Mouse (Mus musculus): Measurements from ENCODE around the gene Ap1s2. TPM values are rescaled to one million over a fixed set of nuclear protein-coding genes. Genes with fewer than 3 reads are reported as not detected.
A peak's percentile ranks its signal among the peaks of the same experiment; 100 is the strongest.

Gene Ap1s2
- 10 to 100 TPM; 39.9 to 41.8 TPM for total RNA-seq (2021)
- long read RNA-seq, experiment 1, partial matches to known transcripts, result 0 of 19 reads
- long read RNA-seq, experiment 1, other reads (novel, unspliced or antisense), result 15 of 19 reads
- long read RNA-seq, experiment 2, transcript Ap1s2-201 (5 exons, 1,785 nt), result major isoform, 5 of 48 reads
- long read RNA-seq, experiment 2, partial matches to known transcripts, result 1 of 48 reads
- long read RNA-seq, experiment 2, other reads (novel, unspliced or antisense), result 41 of 48 reads

- peak; percentile 89 to 95 for DNase-seq (ENCODE audit: low spot score in 2 of 2)
Measured at GRCm38 (mm10) chrX:163908337-163909250, at the start of gene Ap1s2. Ap1s2 (plus strand) TSS chrX:163909017.

GRCm38 (mm10) chrX:163867711-163868379, 41.0 kb upstream of the Ap1s2 start:
- DNase-seq (ENCODE audit: low spot score in 2 of 2), result no peak

DNA sequence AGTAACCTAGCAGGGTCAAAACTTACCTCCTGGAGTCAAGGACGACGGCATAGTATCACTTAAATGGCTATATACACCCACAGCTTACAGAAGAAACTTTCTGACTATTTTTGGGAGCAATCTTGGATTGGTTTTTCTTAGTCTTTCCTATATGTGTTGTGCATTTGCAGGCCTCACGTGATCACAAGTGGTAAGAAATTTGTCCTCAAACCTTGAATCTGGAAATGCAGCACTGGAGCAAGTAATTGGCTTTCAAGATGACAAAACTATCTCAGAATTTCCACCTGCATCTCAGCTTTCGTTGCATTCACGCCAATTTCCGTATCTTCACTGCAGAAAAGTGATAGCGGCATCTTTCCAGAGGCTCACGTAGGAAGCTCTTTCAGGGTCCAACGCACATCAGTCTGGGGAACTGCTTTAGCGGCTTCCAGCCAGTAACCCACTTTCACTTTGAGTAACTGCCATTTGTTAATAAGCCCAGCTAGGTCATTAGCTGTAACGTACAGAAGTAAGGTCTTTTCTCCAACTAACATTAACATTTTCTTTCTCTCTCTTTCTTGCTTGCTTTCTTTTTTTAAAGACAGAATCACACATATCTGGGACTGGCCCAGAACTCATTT, 40.0 kb upstream of the Ap1s2 start:
- DNase-seq (ENCODE audit: low spot score in 2 of 2), result no peak

DNA sequence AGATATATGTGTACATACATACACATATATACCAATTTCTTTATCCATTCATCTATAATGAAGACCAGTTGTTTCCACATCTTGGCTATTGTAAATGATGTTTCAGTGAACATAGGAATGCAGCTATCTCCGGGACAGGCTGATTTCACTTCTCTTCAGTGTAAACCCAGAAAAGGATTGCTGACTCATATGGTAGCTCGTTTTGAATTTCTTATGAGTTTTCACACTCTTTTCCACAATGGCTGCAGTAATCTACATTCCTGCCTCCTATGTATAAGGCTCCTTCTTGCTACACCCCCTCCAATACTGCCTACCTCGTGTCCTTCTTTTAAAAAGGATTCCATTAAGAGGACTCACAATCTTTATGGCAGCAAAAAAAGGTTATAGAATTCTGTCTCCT, 32.9 kb upstream of the Ap1s2 start:
- no peak for DNase-seq (ENCODE audit: low spot score in 2 of 2)

DNA sequence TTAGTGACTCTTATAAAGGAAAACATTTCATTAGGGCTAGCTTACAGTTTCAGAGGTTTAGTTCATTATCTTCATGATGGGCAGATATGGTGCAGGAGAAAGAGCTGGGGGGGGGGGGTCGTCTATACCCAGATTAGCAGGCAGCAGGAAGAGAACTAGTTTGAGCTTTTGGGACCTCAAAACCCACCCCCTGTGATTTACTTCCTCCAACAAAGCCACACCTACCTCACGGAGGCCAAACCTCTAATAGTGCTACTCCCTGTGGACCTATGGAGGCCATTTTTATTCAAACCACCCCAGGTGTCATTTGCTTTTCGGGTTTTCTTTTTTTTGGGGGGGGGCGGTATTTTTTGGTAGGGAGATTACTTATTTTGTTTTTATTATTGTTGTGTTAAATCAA, 32.2 kb upstream of the Ap1s2 start:
- no peak for DNase-seq (ENCODE audit: low spot score in 2 of 2)

- DNase-seq (ENCODE audit: low spot score in 2 of 2), result no peak
Measured at GRCm38 (mm10) chrX:163879039-163879438, 29.8 kb upstream of the Ap1s2 start.

GRCm38 (mm10) chrX:163879461-163879860, 29.4 kb upstream of the Ap1s2 start:
- peak in 1 of 2 experiments; percentile 2 for DNase-seq (ENCODE audit: low spot score in 2 of 2)

DNA sequence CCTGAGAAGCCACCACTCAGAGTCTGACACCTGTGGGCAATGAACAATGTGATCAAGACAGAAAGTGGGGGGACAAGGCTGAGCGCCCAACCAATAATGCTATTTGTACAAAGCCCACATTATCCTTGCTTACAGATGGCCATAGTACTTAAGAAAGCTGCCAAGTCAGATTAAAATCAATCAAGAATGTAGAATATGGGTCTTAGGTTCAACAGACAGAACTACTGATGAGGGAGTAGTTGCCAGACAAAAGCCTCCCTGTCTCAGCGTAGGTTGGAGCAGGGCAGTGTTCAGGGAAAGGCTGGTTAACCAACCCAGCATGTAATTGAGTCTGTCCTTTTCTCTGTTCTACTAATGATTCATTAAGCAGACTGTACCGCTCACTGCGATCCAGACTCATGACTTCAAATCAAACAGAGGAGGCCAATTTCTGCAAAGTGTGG, 23.3 kb upstream of the Ap1s2 start:
- DNase-seq (ENCODE audit: low spot score in 2 of 2), result no peak

DNA sequence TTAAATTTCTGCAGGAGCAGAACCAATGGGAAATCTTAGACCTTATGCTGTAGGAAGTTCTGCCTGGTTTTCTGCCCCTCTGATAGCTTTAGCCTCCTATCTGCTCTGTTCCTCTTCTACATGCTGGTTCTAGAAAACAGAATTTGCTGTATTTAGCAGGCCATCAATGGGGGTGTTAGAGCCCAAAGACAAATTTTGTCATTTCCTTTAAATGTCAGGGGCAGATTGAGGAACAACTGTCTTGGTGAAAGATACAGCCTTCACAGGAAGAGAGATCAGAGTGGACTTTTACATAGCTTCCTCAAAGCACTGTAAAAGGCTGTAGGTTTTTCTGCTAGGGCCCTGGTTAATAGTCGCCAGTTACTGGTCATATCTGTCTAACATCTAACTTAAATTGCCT, 11.5 kb upstream of the Ap1s2 start:
- no peak for DNase-seq (ENCODE audit: low spot score in 2 of 2)

DNA sequence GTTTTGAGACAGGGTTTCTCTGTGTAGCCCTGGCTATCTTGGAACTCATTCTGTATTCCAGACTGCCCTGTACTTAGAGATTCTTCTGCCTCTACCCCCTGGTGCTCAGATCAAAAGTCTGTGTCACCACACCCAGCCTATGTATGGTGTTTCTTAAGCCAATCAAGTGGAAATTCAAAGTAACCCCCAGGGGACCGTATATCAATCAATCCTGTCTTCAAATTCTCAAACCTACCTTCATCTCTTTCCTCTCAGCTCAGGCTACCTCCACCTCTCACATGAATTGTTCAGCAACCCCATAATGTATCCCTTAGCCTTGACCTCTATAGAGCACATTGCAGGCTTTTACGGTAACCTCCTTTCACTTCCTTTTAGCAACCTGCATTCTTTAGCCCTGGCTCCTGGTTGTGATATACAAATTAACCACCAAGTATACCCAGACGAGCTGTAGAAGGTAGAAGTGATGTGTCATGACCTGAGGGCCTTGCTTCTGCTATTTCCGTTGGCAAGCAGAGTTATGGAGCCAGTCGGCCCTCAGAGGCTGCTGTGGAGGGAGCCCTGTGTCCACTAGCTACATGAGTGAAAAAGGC, 9.3 kb upstream of the Ap1s2 start:
- DNase-seq (ENCODE audit: low spot score in 2 of 2), result no peak

DNA sequence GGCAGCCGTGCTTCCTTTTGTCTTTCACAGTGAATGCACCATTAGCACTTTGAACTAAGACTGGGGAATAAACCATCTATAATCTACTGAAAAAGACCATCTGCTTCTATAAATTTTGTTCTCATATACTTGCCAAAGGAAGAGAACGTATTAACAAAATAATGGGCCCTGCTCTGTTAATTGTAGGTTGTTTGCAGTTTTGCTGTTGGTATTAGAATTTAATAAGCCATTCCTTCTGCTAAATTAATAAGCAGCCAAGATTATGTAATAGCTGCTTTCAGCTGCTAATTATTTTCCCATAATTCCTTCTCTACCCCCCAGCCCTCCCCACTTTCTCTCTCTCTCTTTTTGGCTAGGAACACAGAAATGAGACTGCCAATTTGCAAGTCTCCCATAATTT, 2.0 kb upstream of the Ap1s2 start:
- DNase-seq (ENCODE audit: low spot score in 2 of 2), result no peak

DNA sequence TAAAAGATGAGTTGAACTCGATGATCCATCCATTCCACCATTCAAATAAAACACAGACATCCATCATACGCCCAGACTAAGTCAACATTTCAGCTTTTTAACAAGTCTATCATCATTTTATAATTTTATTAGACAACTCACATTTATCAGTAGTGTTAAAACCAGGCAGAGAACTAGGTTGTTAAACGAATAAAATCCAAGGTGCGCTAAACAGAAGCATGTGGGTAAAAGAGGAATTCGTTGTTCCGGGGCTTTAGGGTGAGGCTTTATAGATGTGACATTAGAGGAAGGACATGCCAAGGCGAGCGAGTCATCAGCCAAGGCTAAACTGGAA, 847 bp upstream of the Ap1s2 start:
- DNase-seq (ENCODE audit: low spot score in 2 of 2), result no peak

DNA sequence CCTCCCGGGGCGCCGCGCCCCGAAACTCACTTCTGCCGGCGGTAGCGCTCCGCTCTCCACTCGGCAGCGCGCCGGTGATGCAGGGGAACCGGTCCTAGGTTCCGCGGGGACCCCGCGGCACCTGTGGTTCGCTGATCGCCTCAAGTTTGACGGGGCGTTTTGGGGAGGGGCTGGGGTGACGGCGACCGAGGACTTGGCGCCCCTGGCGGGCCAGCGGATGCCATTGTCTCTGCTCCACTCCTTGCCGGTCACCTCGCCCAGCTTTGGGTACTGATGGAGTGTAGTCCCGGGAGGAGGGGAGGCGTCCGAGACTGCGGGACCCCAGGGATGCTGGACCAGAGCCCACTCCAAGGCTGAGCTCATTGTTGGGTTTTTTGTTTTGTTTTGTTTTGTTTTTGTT, 564 bp downstream of the Ap1s2 start:
- peak in 1 of 2 experiments; percentile 33 for DNase-seq (ENCODE audit: low spot score in 2 of 2)

DNA sequence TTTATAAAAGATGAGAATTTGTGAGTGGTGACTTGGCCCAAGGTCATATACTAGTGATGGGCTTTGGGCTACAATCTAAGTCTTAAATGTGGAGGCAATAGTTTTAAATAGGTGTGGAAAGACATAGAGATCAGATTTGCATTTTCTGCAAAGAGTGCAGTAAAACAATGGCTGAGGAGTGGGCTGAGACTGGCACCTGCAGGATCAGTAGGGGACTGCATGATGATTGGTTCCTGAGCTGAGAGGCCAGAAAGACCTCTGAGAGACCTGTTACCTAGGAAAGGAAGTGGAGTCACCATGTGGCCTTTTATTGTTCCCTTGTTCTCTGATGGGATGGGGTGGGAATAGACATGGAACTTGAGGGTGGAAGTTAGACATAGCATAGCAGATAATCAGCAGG, 4.0 kb downstream of the Ap1s2 start:
- DNase-seq (ENCODE audit: low spot score in 2 of 2), result no peak

DNA sequence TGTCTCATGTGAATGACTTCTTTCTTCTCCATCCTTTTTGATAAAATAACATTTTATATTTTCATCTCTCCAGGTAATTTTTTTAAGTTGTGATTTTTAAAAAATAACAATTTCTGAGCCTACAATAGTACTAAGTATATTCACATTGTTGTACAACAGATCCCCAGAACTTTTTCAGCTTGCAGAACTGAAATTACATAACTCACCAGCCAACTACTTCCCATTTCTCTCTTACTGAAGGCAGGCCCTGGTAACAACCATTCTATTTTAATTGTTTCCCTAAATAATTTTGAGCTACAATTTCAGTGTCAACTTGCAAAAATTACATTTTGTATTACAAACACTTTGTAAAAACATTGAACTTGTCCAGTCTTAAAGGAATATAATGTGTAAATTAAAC, 20.7 kb downstream of the Ap1s2 start:
- no peak for DNase-seq (ENCODE audit: low spot score in 2 of 2)

DNA sequence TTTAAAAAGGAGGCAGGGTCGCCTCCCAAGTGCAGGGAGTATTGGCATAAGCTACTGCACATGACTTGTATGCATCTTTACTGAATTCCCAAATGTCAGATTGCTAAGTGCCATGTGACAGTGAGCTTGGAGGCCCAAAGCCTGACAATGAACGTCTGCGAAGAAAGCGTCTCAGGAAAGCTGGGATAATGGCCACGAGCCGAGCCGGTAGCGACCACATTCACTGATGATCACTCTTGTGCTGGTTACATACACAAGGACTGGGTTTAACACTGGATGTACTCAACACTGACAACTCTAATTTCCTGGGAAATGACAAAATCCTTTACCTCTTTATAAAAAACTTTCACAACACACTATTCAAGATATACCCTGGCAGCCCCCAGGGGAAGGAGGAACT, 25.9 kb downstream of the Ap1s2 start:
- no peak for DNase-seq (ENCODE audit: low spot score in 2 of 2)

DNA sequence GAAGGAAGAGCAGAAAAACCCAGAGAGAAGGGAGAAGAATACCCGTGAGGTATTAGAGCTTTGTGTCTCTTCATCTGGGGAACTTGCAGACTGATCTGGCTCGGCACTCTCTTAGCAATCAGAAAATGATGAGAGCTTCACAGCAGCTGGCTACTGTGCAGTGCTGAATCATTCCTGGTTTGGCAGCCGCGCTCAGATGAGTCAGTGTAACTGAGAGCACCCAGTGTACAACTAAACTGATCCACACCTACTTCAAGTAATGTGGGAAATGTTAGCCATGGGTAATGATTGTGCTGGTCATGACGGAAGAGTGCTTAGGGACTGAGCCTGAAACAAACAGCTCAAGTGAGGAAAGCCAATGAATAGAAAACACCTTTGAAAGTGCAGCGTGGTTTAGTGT, 29.8 kb downstream of the Ap1s2 start:
- peak in 1 of 2 experiments; percentile 33 for DNase-seq (ENCODE audit: low spot score in 2 of 2)

- no peak for DNase-seq (ENCODE audit: low spot score in 2 of 2)
Measured at GRCm38 (mm10) chrX:163944381-163944780, 35.6 kb downstream of the Ap1s2 start.

GRCm38 (mm10) chrX:163951618-163952017, 42.8 kb downstream of the Ap1s2 start:
- DNase-seq (ENCODE audit: low spot score in 2 of 2), result no peak

- no peak for DNase-seq (ENCODE audit: low spot score in 2 of 2)
Measured at GRCm38 (mm10) chrX:163957381-163957780, 48.6 kb downstream of the Ap1s2 start.

DNA sequence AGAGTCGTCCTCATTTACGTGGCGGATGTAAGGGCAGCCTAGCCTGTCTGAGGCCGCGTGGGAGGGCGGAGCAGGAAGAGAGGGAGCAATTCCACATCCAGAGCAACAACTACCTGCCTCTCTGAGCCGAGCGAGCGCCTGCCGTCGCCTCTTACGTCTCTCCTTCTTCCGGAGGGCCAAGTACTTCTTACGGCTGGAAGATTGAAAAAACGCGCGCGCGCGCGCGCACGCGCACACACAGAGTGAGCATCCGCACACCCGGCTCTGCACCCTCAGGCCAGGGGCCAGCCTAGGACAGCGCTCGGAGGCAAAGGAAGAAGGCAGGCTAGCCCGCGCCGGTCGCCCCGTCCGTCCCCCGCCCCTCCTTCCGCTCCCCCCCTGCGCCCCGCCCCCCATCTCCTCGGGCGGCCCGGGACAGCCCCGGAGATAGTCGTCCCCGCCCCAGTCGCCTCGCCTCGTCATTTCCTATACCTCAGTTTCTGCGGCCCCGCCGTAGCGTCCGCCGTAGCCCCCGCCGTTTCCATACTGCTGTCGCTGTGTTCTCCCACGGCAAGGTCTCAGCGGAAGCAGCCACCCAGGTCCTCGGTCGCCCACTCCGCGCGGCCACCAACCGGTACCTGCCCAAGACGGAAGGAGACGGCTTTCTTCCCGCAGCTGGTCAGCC, 49.1 kb downstream of the Ap1s2 start:
- DNase-seq (ENCODE audit: low spot score in 2 of 2), result peak; percentile 15 to 28

Data from layer of hippocampus, postnatal 14 days (tissue).